Mouse (Mus musculus) bone marrow macrophage, adult 2 months (primary cell): ENCODE measurements around the gene Kcnip2. TPM values are rescaled to one million over a fixed set of nuclear protein-coding genes. Genes with fewer than 3 reads are reported as not detected.

Source experiments
- H3K27ac ChIP-seq: 2 replicates; pipeline ENCODE4 v1.5.1; 2012; ENCODE audit warnings: low read depth, low read length; ENCODE audit not compliant: insufficient read depth
- H3K4me1 ChIP-seq: 2 replicates; pipeline ENCODE4 v1.6.1; 2012; ENCODE audit warnings: low read length; ENCODE audit not compliant: control insufficient read depth, insufficient read depth
- H3K4me3 ChIP-seq: 2 replicates; pipeline ENCODE4 v1.5.1; 2012; ENCODE audit warnings: mild to moderate bottlenecking, low read length, moderate library complexity; ENCODE audit not compliant: insufficient read depth
- CTCF ChIP-seq: IDR thresholded peaks from 2 replicates; pipeline ENCODE4 v1.5.1; 2012; ENCODE audit warnings: low read depth, mild to moderate bottlenecking, low read length, moderate library complexity
- POLR2A ChIP-seq: IDR thresholded peaks from 2 replicates; pipeline ENCODE4 v1.6.1; 2012; ENCODE audit warnings: mild to moderate bottlenecking, low read depth, low read length, borderline replicate concordance
- polyA plus RNA-seq: library from polyadenylated mRNA; stranded (reverse); fragments of >200 nt; gene quantifications from 2 replicates; pipeline ENCODE4 v1.2.4, GENCODE M21; 2012; ENCODE audit not compliant: missing spikeins, insufficient read depth, insufficient read length

The Kcnip2 gene
- not detected in 2 replicates for polyA plus RNA-seq

GRCm38 (mm10) chr19:45815831-45816405 is at the start of gene Kcnip2:
Gene Kcnip2, minus strand, starts transcription at chr19:45816061.
- H3K4me3 ChIP-seq = no peak within 1 kb of the TSS

GRCm38 (mm10) chr19:45855284-45855920 is 39.5 kb upstream of the Kcnip2 start:
- no peak overlapping the region for H3K27ac ChIP-seq
- TF ChIP-seq CTCF = no peak
- no peak overlapping the region for H3K4me3 ChIP-seq
- peaks cover 6% of the 10 kb centered on the region for H3K4me1 ChIP-seq

More at GRCm38 (mm10) chr19:45815831-45816405, at the start of gene Kcnip2:
- TF ChIP-seq POLR2A (no peak), CTCF (peak; percentile 33; the same call in 1 of the 2 replicates)
- no peak within 1 kb of the TSS for H3K27ac ChIP-seq
- no peaks in the 10 kb centered on the region for H3K4me1 ChIP-seq

GRCm38 (mm10) chr19:45854521-45854920 is 38.7 kb upstream of the Kcnip2 start:
- H3K27ac ChIP-seq = no peak overlapping the region
- no peak for TF ChIP-seq CTCF
- peaks cover 6% of the 10 kb centered on the region for H3K4me1 ChIP-seq
- no peak overlapping the region for H3K4me3 ChIP-seq

- no peak overlapping the region for H3K27ac ChIP-seq
- H3K4me3 ChIP-seq = no peak overlapping the region
- TF ChIP-seq CTCF (no peak), POLR2A (no peak)
- H3K4me1 ChIP-seq = peaks cover 19% of the 10 kb centered on the region
Measured at GRCm38 (mm10) chr19:45847733-45848093, 31.9 kb upstream of the Kcnip2 start.

GRCm38 (mm10) chr19:45847016-45847732 is 31.3 kb upstream of the Kcnip2 start:
- no peak overlapping the region for H3K27ac ChIP-seq
- no peak overlapping the region for H3K4me3 ChIP-seq
- peaks cover 19% of the 10 kb centered on the region for H3K4me1 ChIP-seq
- TF ChIP-seq POLR2A (no peak), CTCF (no peak)

- no peak for TF ChIP-seq CTCF
- no peak for TF ChIP-seq POLR2A
- peaks cover 21% of the 10 kb centered on the region for H3K4me1 ChIP-seq
- no peak overlapping the region for H3K27ac ChIP-seq
- no peak overlapping the region for H3K4me3 ChIP-seq
Measured at GRCm38 (mm10) chr19:45844209-45844608, 28.3 kb upstream of the Kcnip2 start.

GRCm38 (mm10) chr19:45843424-45843823 is 27.6 kb upstream of the Kcnip2 start:
- Histone ChIP-seq H3K4me3 (peak overlapping the region; percentile 12; the same call in 1 of the 2 replicates), H3K27ac (peak overlapping the region; percentile 53), H3K4me1 (peaks cover 21% of the 10 kb centered on the region)
- TF ChIP-seq POLR2A (no peak), CTCF (no peak)

GRCm38 (mm10) chr19:45837050-45837994 is 21.5 kb upstream of the Kcnip2 start:
- Histone ChIP-seq H3K27ac (no peak overlapping the region), H3K4me3 (no peak overlapping the region), H3K4me1 (peaks cover 11% of the 10 kb centered on the region)
- TF ChIP-seq CTCF (no peak), POLR2A (no peak)

- Histone ChIP-seq H3K4me1 (peaks cover 5% of the 10 kb centered on the region; the same call in 1 of the 2 replicates), H3K4me3 (no peak overlapping the region), H3K27ac (no peak overlapping the region)
- TF ChIP-seq CTCF = no peak
- no peak for TF ChIP-seq POLR2A
Measured at GRCm38 (mm10) chr19:45835490-45835889, 19.6 kb upstream of the Kcnip2 start.

- peaks cover 5% of the 10 kb centered on the region; the same call in 1 of the 2 replicates for H3K4me1 ChIP-seq
- no peak for TF ChIP-seq CTCF
- no peak for TF ChIP-seq POLR2A
- H3K4me3 ChIP-seq = no peak overlapping the region
- no peak overlapping the region for H3K27ac ChIP-seq
Measured at GRCm38 (mm10) chr19:45833665-45834064, 17.8 kb upstream of the Kcnip2 start.
